Mouse (Mus musculus) activated CD4-positive, CD25-positive, alpha-beta regulatory T cell, adult 9 weeks (primary cell): ENCODE measurements around the gene Cryzl2. TPM values are rescaled to one million over a fixed set of nuclear protein-coding genes. Genes with fewer than 3 reads are reported as not detected.

Experiments
- polyA plus RNA-seq: library from polyadenylated mRNA; unstranded; fragments of 100-300 nt; shearing (Covaris generic); gene quantifications from one replicate; pipeline ENCODE4 v1.2.1, GENCODE M21; 2017

Gene Cryzl2
- 5.9 TPM for polyA plus RNA-seq

GRCm38 (mm10) chr1:157458421-157459208, at the start of gene Cryzl2:
TSS of gene Cryzl2 (plus strand) at chr1:157458577.

GRCm38 (mm10) chr1:157412454-157413369, 45.7 kb upstream of the Cryzl2 start, which contains the start of gene Rasal2:
TSS of gene Rasal2 (minus strand) at chr1:157412595.

GRCm38 (mm10) chr1:157506522-157506921, 48.1 kb downstream of the Cryzl2 start, which contains the start of gene Sec16b:
TSS of gene Sec16b (plus strand) at chr1:157506728.

Other genes starting within 250 kb of the Cryzl2 start
- not detected for gene Rasal2, start 46.0 kb upstream of the Cryzl2 start, polyA plus RNA-seq
- gene Sec16b, start 48.2 kb downstream of the Cryzl2 start, polyA plus RNA-seq = 2.0 TPM